Mouse (Mus musculus) embryonic facial prominence, embryonic 12.5 days (tissue): ENCODE measurements around the gene Pramef17. TPM values are rescaled to one million over a fixed set of nuclear protein-coding genes. Genes with fewer than 3 reads are reported as not detected.
"Not testable (repeated sequence)": the region's sequence is repeated elsewhere in the genome, so short reads cannot be mapped to it uniquely, and the experiment has no call there.

Source experiments
- ATAC-seq: fragments of 200-750 bp; cut with Nextera tagmentation; 2 replicates; pipeline ENCODE4 v1.8.0; 2017; ENCODE audit not compliant: insufficient number of reproducible peaks, insufficient read depth, low FRiP score, low TSS enrichment
- H3K27ac ChIP-seq: fragments of 300-500 bp; sonication (generic); 2 replicates; pipeline ENCODE4 v1.5.1; 2016; ENCODE audit warnings: mild to moderate bottlenecking
- H3K27me3 ChIP-seq: fragments of 300-500 bp; sonication (generic); 2 replicates; pipeline ENCODE4 v1.6.1; 2016; ENCODE audit warnings: mild to moderate bottlenecking, moderate library complexity
- H3K36me3 ChIP-seq: fragments of 300-500 bp; sonication (generic); 2 replicates; pipeline ENCODE4 v1.6.1; 2016; ENCODE audit warnings: mild to moderate bottlenecking
- H3K4me1 ChIP-seq: fragments of 300-500 bp; sonication (generic); 2 replicates; pipeline ENCODE4 v1.6.1; 2016
- H3K4me2 ChIP-seq: fragments of 300-500 bp; sonication (generic); replicated peaks from 2 replicates; pipeline ENCODE4 v1.6.1; 2016; ENCODE audit warnings: mild to moderate bottlenecking, moderate library complexity
- H3K4me3 ChIP-seq: fragments of 300-500 bp; sonication (generic); 2 replicates; pipeline ENCODE4 v1.5.1; 2016; ENCODE audit warnings: mild to moderate bottlenecking
- H3K9ac ChIP-seq: fragments of 300-500 bp; sonication (generic); 2 replicates; pipeline ENCODE4 v1.6.1; 2016; ENCODE audit warnings: mild to moderate bottlenecking, moderate library complexity
- H3K9me3 ChIP-seq: fragments of 300-500 bp; sonication (generic); 2 replicates; pipeline ENCODE4 v1.6.1; 2016; ENCODE audit warnings: mild to moderate bottlenecking, moderate library complexity
- WGBS: fragments of 180-500 bp; shearing (Covaris S2); methylation state at CpG from one replicate; pipeline ENCODE4 v1.1.7; 2016; 5-methylcytosine and 5-hydroxymethylcytosine counted together
- polyA plus RNA-seq: library from polyadenylated mRNA; unstranded; fragments of >200 nt; fragmentation: Nextera tagmentation; extraction: Ambion mirVana; gene quantifications from 2 replicates; pipeline ENCODE4 v1.2.1, GENCODE M21; 2016

Pramef17 gene
- not detected in 2 replicates for polyA plus RNA-seq

GRCm38 (mm10) chr4:143994269-143994668 lies at the start of gene Pramef17:
Pramef17 (minus strand) TSS chr4:143994369.
- H3K27me3 ChIP-seq, H3K4me3 ChIP-seq, H3K36me3 ChIP-seq, H3K27ac ChIP-seq, ATAC-seq, H3K4me1 ChIP-seq, H3K4me2 ChIP-seq, H3K9ac ChIP-seq, H3K9me3 ChIP-seq: not testable (repeated sequence)
- WGBS: 46% methylated on average over 3 of the region's 3 CpGs

- not testable (repeated sequence) for H3K4me3 ChIP-seq, ATAC-seq, H3K9ac ChIP-seq, H3K4me2 ChIP-seq, H3K4me1 ChIP-seq, H3K9me3 ChIP-seq, H3K27me3 ChIP-seq, H3K27ac ChIP-seq, H3K36me3 ChIP-seq
- 93% methylated on average over 17 of the region's 17 CpGs for WGBS
Measured at GRCm38 (mm10) chr4:143988126-143988525, 6.0 kb downstream of the Pramef17 start.

DNA sequence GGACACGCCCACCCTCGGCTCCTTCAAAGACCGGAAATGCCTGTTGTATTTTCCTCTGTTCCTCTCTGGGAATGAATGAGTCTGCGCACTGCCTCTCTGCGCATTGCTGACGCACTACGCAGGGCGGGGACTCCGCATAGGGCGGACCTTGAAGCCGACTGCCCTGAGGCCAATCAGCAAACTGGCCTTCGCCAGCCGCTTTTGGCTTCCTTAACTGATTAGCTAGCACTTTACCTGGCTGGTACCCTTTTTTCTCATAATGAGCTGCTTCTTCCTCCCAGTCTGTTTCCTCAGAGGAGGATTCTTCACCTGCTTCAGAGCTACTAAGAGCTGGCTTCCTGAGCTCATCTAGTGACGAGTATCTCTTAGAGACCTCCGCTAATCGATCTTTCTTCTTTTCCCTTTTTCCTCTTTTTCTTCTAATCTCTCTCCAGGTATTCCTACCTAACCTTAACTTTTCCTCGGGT lies 6.7 kb downstream of the Pramef17 start:
- 87% methylated on average over 13 of the region's 17 CpGs for WGBS
- not testable (repeated sequence) for H3K4me1 ChIP-seq, H3K27me3 ChIP-seq, H3K27ac ChIP-seq, ATAC-seq, H3K4me2 ChIP-seq, H3K4me3 ChIP-seq, H3K36me3 ChIP-seq, H3K9me3 ChIP-seq, H3K9ac ChIP-seq

- not testable (repeated sequence) for H3K27me3 ChIP-seq, H3K4me1 ChIP-seq, H3K27ac ChIP-seq, ATAC-seq, H3K4me2 ChIP-seq, H3K4me3 ChIP-seq, H3K9ac ChIP-seq, H3K9me3 ChIP-seq, H3K36me3 ChIP-seq
- WGBS: 82% methylated on average over 5 of the region's 9 CpGs
Measured at GRCm38 (mm10) chr4:143985733-143986132, 8.4 kb downstream of the Pramef17 start.

DNA sequence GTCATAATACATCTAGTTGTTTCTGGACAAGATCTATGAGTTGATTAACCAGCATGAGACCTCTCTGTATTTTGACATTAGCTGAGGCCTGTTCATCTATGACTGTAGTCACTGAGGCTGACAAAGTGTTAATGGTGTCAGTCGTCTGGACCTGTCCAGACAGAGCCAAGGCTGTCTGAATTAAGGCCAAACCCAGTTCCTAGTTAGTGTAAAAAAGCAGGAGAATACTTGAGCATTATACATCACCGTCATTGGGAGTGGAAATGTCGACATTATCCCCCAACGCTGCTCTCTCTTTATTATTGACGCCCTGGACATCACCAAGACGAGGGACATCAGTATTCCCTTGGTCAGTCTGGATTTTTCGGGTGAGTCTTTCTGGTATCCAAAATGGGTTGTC lies 9.0 kb downstream of the Pramef17 start:
- not testable (repeated sequence) for H3K4me1 ChIP-seq, H3K27ac ChIP-seq, ATAC-seq, H3K36me3 ChIP-seq, H3K9me3 ChIP-seq, H3K27me3 ChIP-seq, H3K4me2 ChIP-seq, H3K4me3 ChIP-seq, H3K9ac ChIP-seq
- WGBS: no CpG with 5 or more reads among the region's 7 CpGs

GRCm38 (mm10) chr4:143983446-143983845 lies 10.7 kb downstream of the Pramef17 start:
- H3K4me3 ChIP-seq, ATAC-seq, H3K9ac ChIP-seq, H3K4me1 ChIP-seq, H3K9me3 ChIP-seq, H3K27ac ChIP-seq, H3K4me2 ChIP-seq, H3K36me3 ChIP-seq, H3K27me3 ChIP-seq: not testable (repeated sequence)
- WGBS: 67% methylated on average over 1 of the region's 1 CpGs

- 45% methylated on average over 2 of the region's 2 CpGs for WGBS
- H3K4me3 ChIP-seq, H3K4me1 ChIP-seq, H3K4me2 ChIP-seq, H3K9me3 ChIP-seq, H3K27ac ChIP-seq, H3K27me3 ChIP-seq, ATAC-seq, H3K36me3 ChIP-seq, H3K9ac ChIP-seq: not testable (repeated sequence)
Measured at GRCm38 (mm10) chr4:143966850-143967249, 27.3 kb downstream of the Pramef17 start, which contains the start of gene Gm13101. Gm13101 (minus strand) TSS chr4:143966950.

- not testable (repeated sequence) for H3K36me3 ChIP-seq
- 87% methylated on average over 1 of the region's 1 CpGs for WGBS
Measured at GRCm38 (mm10) chr4:143950916-143951315, 43.3 kb downstream of the Pramef17 start, which contains the start of gene Pramef25. Pramef25 (minus strand) TSS chr4:143951016.

More at GRCm38 (mm10) chr4:143950916-143951315, 43.3 kb downstream of the Pramef17 start, which contains the start of gene Pramef25:
- not testable (repeated sequence) for H3K27ac ChIP-seq, H3K4me3 ChIP-seq, H3K27me3 ChIP-seq, H3K9ac ChIP-seq, ATAC-seq, H3K4me2 ChIP-seq, H3K4me1 ChIP-seq
- peaks cover 15% of the 10 kb centered on the region for H3K9me3 ChIP-seq

Other genes with a start within 250 kb of the Pramef17 start
- gene Gm13023, start 205.0 kb downstream of the Pramef17 start, polyA plus RNA-seq: not detected in 2 replicates
- gene Gm13084, start 178.3 kb downstream of the Pramef17 start, polyA plus RNA-seq: not detected in 2 replicates
- not detected in 2 replicates for gene Gm13103, start 147.9 kb downstream of the Pramef17 start, polyA plus RNA-seq
- gene Pramef6, start 94.0 kb downstream of the Pramef17 start, polyA plus RNA-seq: not detected in 2 replicates
- gene Pramef25, start 43.4 kb downstream of the Pramef17 start, polyA plus RNA-seq: not detected in 2 replicates
- not detected in 2 replicates for gene Gm13101, start 27.4 kb downstream of the Pramef17 start, polyA plus RNA-seq
- not detected in 2 replicates for gene Pramel4, start 64.8 kb upstream of the Pramef17 start, polyA plus RNA-seq
- gene Gm13102, start 112.1 kb upstream of the Pramef17 start, polyA plus RNA-seq: not detected in 2 replicates
- not detected in 2 replicates for gene Oog3, start 168.3 kb upstream of the Pramef17 start, polyA plus RNA-seq
- gene Oog2, start 196.3 kb upstream of the Pramef17 start, polyA plus RNA-seq: not detected in 2 replicates
- not detected in 2 replicates for gene C87977, start 218.9 kb upstream of the Pramef17 start, polyA plus RNA-seq